Mouse (Mus musculus) testis, adult 2 months (tissue): ENCODE measurements around the gene Pitpnc1. TPM values are rescaled to one million over a fixed set of nuclear protein-coding genes. Genes with fewer than 3 reads are reported as not detected.

ENCODE experiments used
- H3K27ac ChIP-seq: fragments of 200-500 bp; 2 replicates; pipeline ENCODE4 v1.5.1; 2012; ENCODE audit warnings: low read depth, low read length; ENCODE audit not compliant: control insufficient read depth, insufficient read depth
- H3K27me3 ChIP-seq: fragments of 200-500 bp; 2 replicates; pipeline ENCODE4 v1.6.1; 2012; ENCODE audit warnings: mild to moderate bottlenecking, low read length, moderate library complexity; ENCODE audit not compliant: control insufficient read depth, insufficient read depth
- H3K36me3 ChIP-seq: fragments of 200-500 bp; 2 replicates; pipeline ENCODE4 v1.6.1; 2012; ENCODE audit warnings: mild to moderate bottlenecking, low read length; ENCODE audit not compliant: control insufficient read depth, insufficient read depth
- H3K4me1 ChIP-seq: fragments of 200-500 bp; 2 replicates; pipeline ENCODE4 v1.6.1; 2012; ENCODE audit warnings: low read length; ENCODE audit not compliant: control insufficient read depth, insufficient read depth
- H3K4me3 ChIP-seq: fragments of 200-500 bp; 2 replicates; pipeline ENCODE4 v1.5.1; 2012; ENCODE audit warnings: low read depth, mild to moderate bottlenecking, low read length, moderate library complexity, mixed read lengths; ENCODE audit not compliant: control insufficient read depth
- CTCF ChIP-seq: fragments of 200-500 bp; IDR thresholded peaks from 2 replicates; pipeline ENCODE4 v1.5.1; 2012; ENCODE audit warnings: low read depth, mild to moderate bottlenecking, inconsistent platforms, low read length, moderate library complexity; ENCODE audit not compliant: control insufficient read depth, insufficient read depth, insufficient replicate concordance
- POLR2A ChIP-seq: fragments of 200-500 bp; IDR thresholded peaks from 2 replicates; pipeline ENCODE4 v1.6.1; 2012; ENCODE audit warnings: low read depth, mild to moderate bottlenecking, inconsistent platforms, low read length, moderate library complexity; ENCODE audit not compliant: control insufficient read depth
- polyA plus RNA-seq: library from polyadenylated mRNA; depleted of rRNA; stranded (reverse); fragments of >200 nt; gene quantifications from 2 replicates; pipeline ENCODE4 v1.2.3, GENCODE M21; 2012

Pitpnc1 gene
- polyA plus RNA-seq, 1 experiment: 1.5 TPM

- H3K27ac ChIP-seq: no peak overlapping the region
- no peaks in the 10 kb centered on the region for H3K4me1 ChIP-seq
- TF ChIP-seq POLR2A: no peak
- TF ChIP-seq CTCF: no peak
- no peak overlapping the region for H3K4me3 ChIP-seq
- H3K27me3 ChIP-seq: no peaks in the 10 kb centered on the region
- H3K36me3 ChIP-seq: no peaks in the 10 kb centered on the region
Measured at GRCm38 (mm10) chr11:107401839-107402590, 68.5 kb downstream of the Pitpnc1 start.

GRCm38 (mm10) chr11:107400826-107401225 lies 69.7 kb downstream of the Pitpnc1 start:
- TF ChIP-seq CTCF (no peak), POLR2A (no peak)
- Histone ChIP-seq H3K27me3 (no peaks in the 10 kb centered on the region), H3K36me3 (no peaks in the 10 kb centered on the region), H3K4me3 (no peak overlapping the region), H3K4me1 (no peaks in the 10 kb centered on the region), H3K27ac (no peak overlapping the region)

- no peak overlapping the region for H3K27ac ChIP-seq
- no peaks in the 10 kb centered on the region for H3K4me1 ChIP-seq
- no peak for TF ChIP-seq POLR2A
- no peak for TF ChIP-seq CTCF
- no peaks in the 10 kb centered on the region for H3K36me3 ChIP-seq
- H3K27me3 ChIP-seq: no peaks in the 10 kb centered on the region
- no peak overlapping the region for H3K4me3 ChIP-seq
Measured at GRCm38 (mm10) chr11:107400005-107400404, 70.5 kb downstream of the Pitpnc1 start.

- Histone ChIP-seq H3K36me3 (no peaks in the 10 kb centered on the region), H3K27ac (no peak overlapping the region), H3K4me1 (no peaks in the 10 kb centered on the region), H3K27me3 (no peaks in the 10 kb centered on the region), H3K4me3 (no peak overlapping the region)
- TF ChIP-seq POLR2A (no peak), CTCF (no peak)
Measured at GRCm38 (mm10) chr11:107397326-107397998, 73.0 kb downstream of the Pitpnc1 start.

GRCm38 (mm10) chr11:107394245-107394644 lies 76.3 kb downstream of the Pitpnc1 start:
- H3K4me1 ChIP-seq: no peaks in the 10 kb centered on the region
- no peak overlapping the region for H3K4me3 ChIP-seq
- TF ChIP-seq CTCF (no peak), POLR2A (no peak)
- H3K27ac ChIP-seq: no peak overlapping the region
- no peaks in the 10 kb centered on the region for H3K36me3 ChIP-seq
- H3K27me3 ChIP-seq: no peaks in the 10 kb centered on the region

GRCm38 (mm10) chr11:107393828-107394165 lies 76.7 kb downstream of the Pitpnc1 start:
- no peak overlapping the region for H3K27ac ChIP-seq
- no peak overlapping the region for H3K4me3 ChIP-seq
- no peaks in the 10 kb centered on the region for H3K4me1 ChIP-seq
- no peaks in the 10 kb centered on the region for H3K36me3 ChIP-seq
- TF ChIP-seq CTCF: no peak
- no peak for TF ChIP-seq POLR2A
- no peaks in the 10 kb centered on the region for H3K27me3 ChIP-seq

- no peaks in the 10 kb centered on the region for H3K36me3 ChIP-seq
- H3K4me1 ChIP-seq: no peaks in the 10 kb centered on the region
- H3K27ac ChIP-seq: no peak overlapping the region
- H3K4me3 ChIP-seq: no peak overlapping the region
- no peak for TF ChIP-seq POLR2A
- TF ChIP-seq CTCF: no peak
- no peaks in the 10 kb centered on the region for H3K27me3 ChIP-seq
Measured at GRCm38 (mm10) chr11:107393154-107393827, 77.2 kb downstream of the Pitpnc1 start.

- Histone ChIP-seq H3K4me1 (no peaks in the 10 kb centered on the region), H3K27me3 (no peaks in the 10 kb centered on the region), H3K27ac (no peak overlapping the region), H3K36me3 (no peaks in the 10 kb centered on the region), H3K4me3 (no peak overlapping the region)
- TF ChIP-seq POLR2A: no peak
- no peak for TF ChIP-seq CTCF
Measured at GRCm38 (mm10) chr11:107390540-107390939, 80.0 kb downstream of the Pitpnc1 start.
